Mouse (Mus musculus) olfactory bulb, adult 2 months (tissue): Measurements from ENCODE around the gene Naa15. TPM values are rescaled to one million over a fixed set of nuclear protein-coding genes. Genes with fewer than 3 reads are reported as not detected.

Experiments used
- H3K27ac ChIP-seq: fragments of 200-500 bp; 2 replicates; pipeline ENCODE4 v1.5.1; 2012; ENCODE audit warnings: low read depth, low read length; ENCODE audit not compliant: insufficient read depth
- H3K4me1 ChIP-seq: fragments of 200-500 bp; 2 replicates; pipeline ENCODE4 v1.6.1; 2012; ENCODE audit warnings: low read length; ENCODE audit not compliant: control insufficient read depth, insufficient read depth
- H3K4me3 ChIP-seq: fragments of 200-500 bp; 2 replicates; pipeline ENCODE4 v1.5.1; 2012; ENCODE audit warnings: mild to moderate bottlenecking, low read depth, low read length, moderate library complexity; ENCODE audit not compliant: insufficient read depth
- CTCF ChIP-seq: fragments of 200-500 bp; IDR thresholded peaks from 2 replicates; pipeline ENCODE4 v1.5.1; 2012; ENCODE audit warnings: low read depth, mild to moderate bottlenecking, low read length, moderate library complexity; ENCODE audit not compliant: insufficient read depth
- POLR2A ChIP-seq: fragments of 200-500 bp; IDR thresholded peaks from 2 replicates; pipeline ENCODE4 v1.6.1; 2012; ENCODE audit warnings: mild to moderate bottlenecking, low read depth, low read length, moderate library complexity; ENCODE audit not compliant: insufficient read depth
- WGBS: fragments of 180-500 bp; shearing (Covaris S2); methylation state at CpG from one replicate; pipeline ENCODE4 v1.1.7; 2018; 5-methylcytosine and 5-hydroxymethylcytosine counted together
- polyA plus RNA-seq: library from polyadenylated mRNA; stranded (reverse); fragments of >200 nt; gene quantifications from 2 replicates; pipeline ENCODE4 v1.2.4, GENCODE M21; 2012; ENCODE audit warnings: low replicate concordance; ENCODE audit not compliant: missing spikeins, insufficient read depth, insufficient read length

The Naa15 gene
- polyA plus RNA-seq, 1 experiment, result not detected

DNA sequence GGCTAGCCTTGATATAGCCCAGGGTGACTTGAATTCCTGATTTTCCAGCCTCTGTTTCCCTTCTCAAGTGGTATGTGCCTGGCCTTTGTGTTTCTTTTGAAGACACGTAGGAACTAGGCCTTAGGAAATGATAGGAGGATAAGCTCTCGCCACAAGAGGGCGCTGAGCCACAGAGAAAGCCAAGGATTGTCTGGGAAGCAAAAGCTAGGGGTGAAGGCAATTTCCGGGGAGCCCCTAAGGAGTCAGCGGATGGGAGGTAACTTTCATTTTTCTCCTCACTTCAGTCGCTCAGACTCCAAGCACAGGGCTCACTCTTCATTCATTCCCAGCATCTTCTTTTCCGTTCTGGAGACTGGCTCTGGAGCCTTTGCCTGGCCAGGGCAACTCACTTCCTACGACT, 96.0 kb downstream of the Naa15 start:
- 25% methylated on average over 8 of the region's 8 CpGs for WGBS
- H3K4me3 ChIP-seq, result peak overlapping the region; percentile 17; the same call in 1 of the 2 replicates

DNA sequence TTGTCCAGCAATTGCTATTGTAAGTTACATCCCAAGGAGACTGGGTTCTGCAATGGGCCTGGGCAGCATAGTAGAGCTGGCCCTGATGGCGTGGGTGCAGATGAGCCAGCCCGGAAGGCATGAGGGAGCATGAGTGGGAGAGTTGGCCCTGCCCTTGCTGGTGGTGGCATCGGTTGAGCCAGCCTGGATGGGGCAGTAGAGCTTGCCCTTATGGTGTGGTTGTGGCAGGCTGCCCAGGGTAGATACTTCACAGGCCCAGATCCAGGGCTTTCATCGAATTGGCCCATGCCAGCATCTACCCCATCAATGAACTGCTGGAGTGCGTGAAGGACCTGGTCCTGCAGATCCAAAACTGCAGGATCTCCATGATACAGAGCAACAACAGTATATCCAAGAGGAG, 97.0 kb downstream of the Naa15 start:
- no peak overlapping the region for H3K4me3 ChIP-seq
- 86% methylated on average over 5 of the region's 5 CpGs for WGBS
- H3K27ac ChIP-seq, result 0 out of 2 replicates have a peak overlapping the region, but pooled peaks have one; percentile 27
- H3K4me1 ChIP-seq, result peaks cover 13% of the 10 kb centered on the region
- TF ChIP-seq POLR2A (no peak), CTCF (no peak)

More for the DNA sequence above, 96.0 kb downstream of the Naa15 start:
- peaks cover 13% of the 10 kb centered on the region for H3K4me1 ChIP-seq
- TF ChIP-seq CTCF (peak; percentile 33; the same call in 1 of the 2 replicates), POLR2A (no peak)
- no peak overlapping the region for H3K27ac ChIP-seq

DNA sequence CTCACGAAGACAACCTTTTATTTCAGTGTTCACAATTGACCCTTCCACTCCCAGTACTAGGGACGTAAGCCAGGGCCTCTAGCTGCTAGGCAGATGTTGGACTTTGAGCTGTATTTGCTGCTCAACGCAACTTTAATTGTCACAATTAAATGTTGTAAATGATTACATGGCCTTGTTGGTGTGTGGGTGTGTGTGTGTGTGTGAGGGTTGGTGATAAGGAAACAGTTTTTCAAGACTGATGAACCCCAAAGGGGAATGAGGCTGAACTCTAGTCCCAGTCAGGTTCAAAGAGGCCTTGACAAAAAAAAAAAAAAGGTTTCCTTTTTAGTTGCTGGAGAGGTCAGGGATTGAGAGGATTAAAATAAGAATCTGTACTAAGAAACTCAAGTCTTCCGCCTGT, 102.5 kb downstream of the Naa15 start:
- 57% methylated on average over 4 of the region's 4 CpGs for WGBS
- Histone ChIP-seq H3K4me1 (peaks cover 30% of the 10 kb centered on the region), H3K4me3 (no peak overlapping the region), H3K27ac (no peak overlapping the region)
- TF ChIP-seq CTCF, result no peak
- TF ChIP-seq POLR2A, result no peak

DNA sequence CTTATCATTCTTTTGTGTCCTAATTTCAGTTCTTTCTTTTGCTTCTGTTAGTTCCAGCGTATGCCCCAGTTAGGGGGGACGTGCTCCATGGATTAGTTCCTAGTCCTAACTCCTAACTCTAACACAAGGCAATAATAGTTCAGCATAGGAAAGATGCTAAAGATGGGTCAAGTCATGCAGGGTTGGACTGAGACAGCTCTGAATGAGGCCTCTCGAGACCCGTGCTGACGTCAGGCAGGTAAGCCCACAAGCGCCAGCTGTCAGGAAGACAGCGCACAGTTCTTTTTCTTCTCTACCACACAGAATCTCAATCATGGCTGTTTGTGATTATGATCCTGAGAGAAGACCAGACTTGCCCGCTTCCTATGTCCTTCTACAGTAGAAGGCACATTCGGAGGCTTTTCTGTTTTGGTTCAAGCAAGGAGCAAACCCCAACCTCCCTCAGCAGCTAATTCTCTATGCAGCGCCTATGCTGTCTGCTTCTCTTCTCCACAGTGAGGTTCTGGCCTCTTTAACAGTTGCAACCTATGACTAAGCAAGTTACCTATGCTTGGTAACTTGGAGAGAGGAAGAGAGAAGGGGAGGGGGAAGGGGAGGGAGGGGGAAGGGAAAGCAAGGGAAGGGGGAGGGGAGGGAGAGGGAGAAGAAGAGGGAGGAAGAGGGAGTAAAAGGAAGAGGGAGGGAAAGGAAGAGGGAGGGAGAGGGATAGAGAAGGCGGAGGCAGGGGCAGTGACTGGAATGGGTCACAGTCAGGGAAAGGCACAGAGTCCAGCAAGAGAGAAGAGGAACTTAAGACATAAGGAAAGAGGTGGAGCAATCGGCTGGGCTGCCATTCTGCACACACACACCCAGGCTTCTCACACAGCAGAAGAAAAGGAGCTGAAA, 103.2 kb downstream of the Naa15 start:
- H3K4me1 ChIP-seq, result peaks cover 25% of the 10 kb centered on the region
- H3K4me3 ChIP-seq, result no peak overlapping the region
- H3K27ac ChIP-seq, result 0 out of 2 replicates have a peak overlapping the region, but pooled peaks have one; percentile 2
- 72% methylated on average over 12 of the region's 12 CpGs for WGBS
- TF ChIP-seq CTCF (no peak), POLR2A (no peak)

DNA sequence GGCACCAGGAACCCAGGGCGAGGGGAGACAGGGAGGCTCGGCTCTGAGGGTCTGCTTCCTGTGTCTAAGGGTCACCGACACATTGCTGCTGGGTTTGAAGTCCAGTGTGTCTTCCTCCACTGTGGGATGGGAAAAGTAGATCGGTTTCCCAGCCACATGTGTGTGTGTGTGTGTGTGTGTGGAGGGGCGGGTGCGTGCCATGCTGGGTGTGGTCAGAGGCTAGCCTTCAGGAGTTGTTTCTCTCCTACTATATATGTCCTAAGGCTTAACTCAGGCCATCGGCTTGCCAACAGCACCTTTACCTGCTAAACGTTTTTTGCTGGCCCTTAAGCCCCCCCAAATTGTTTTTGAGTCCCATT, 103.8 kb downstream of the Naa15 start:
- no peak for TF ChIP-seq POLR2A
- no peak for TF ChIP-seq CTCF
- peaks cover 24% of the 10 kb centered on the region for H3K4me1 ChIP-seq
- H3K27ac ChIP-seq, result no peak overlapping the region
- H3K4me3 ChIP-seq, result no peak overlapping the region
- WGBS, result 78% methylated on average over 8 of the region's 8 CpGs

DNA sequence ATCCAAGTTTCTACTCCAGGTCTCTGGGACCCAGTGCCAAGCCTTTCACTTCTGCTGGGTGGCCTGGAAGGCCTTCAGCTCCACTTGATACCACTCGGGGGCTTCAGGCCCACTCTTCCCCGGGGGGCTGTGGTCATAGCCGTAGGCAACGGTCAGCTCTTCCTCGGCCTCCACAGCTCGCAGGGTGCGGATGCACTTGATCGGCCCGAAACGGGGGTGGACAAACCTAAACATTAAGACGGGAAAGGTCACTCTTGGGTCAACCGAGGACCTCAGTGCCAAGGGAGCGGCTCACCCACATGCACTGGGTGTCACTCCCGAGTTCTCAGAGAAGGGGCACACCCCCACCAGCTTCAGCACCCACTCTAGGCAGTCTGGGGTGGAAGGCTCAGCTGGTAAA, 106.3 kb downstream of the Naa15 start:
- WGBS, result 83% methylated on average over 14 of the region's 14 CpGs
- H3K27ac ChIP-seq, result no peak overlapping the region
- peaks cover 23% of the 10 kb centered on the region for H3K4me1 ChIP-seq
- no peak for TF ChIP-seq POLR2A
- no peak for TF ChIP-seq CTCF
- H3K4me3 ChIP-seq, result no peak overlapping the region

DNA sequence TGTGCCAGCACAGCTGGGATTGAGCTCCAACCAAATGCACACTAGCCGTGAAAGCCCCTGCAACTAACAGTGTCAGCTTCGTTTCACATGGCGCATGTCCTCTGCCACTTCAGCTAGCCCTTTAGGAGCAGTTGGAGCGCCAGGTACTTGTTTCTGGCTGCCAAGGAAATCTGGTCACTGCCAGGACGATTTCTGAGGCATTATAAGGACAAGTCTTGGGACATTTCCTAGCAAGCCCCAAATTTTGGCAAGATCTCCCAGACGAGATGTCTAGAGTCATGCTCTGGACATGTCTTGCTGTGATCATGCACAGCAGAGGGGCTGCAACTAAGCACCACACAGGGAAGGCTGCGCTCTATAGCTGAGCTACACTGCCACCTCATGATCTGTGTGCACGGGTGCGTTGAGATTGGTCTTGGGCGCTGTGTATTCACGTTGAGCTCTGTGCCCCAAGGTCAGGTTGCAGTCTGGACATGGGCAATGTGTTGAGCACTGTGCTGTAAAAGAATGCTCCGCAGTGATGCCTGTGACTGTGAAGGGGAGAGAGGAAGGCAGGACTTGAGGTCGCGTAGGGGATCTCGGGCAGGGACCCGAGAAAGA, 110.3 kb downstream of the Naa15 start:
- H3K27ac ChIP-seq, result no peak overlapping the region
- TF ChIP-seq POLR2A (no peak), CTCF (no peak)
- H3K4me3 ChIP-seq, result no peak overlapping the region
- H3K4me1 ChIP-seq, result peaks cover 13% of the 10 kb centered on the region
- WGBS, result 76% methylated on average over 16 of the region's 16 CpGs

Other genes starting within 250 kb of the Naa15 start
- not detected in 2 replicates for gene Noct, start 190.7 kb upstream of the Naa15 start, polyA plus RNA-seq
- gene Elf2, start 74.5 kb upstream of the Naa15 start, polyA plus RNA-seq, result not detected in 2 replicates
- gene Mgarp, start 18.4 kb upstream of the Naa15 start, polyA plus RNA-seq, result not detected in 2 replicates
- gene Ndufc1, start 6.2 kb upstream of the Naa15 start, polyA plus RNA-seq, result not detected in 2 replicates
- gene Rab33b, start 68.8 kb downstream of the Naa15 start, polyA plus RNA-seq, result not detected in 2 replicates
- gene Setd7, start 145.7 kb downstream of the Naa15 start, polyA plus RNA-seq, result 388 TPM in 1 of 2 replicates, not detected in the other
- not detected in 2 replicates for gene Mgst2, start 245.2 kb downstream of the Naa15 start, polyA plus RNA-seq